Mouse (Mus musculus) megakaryocyte, embryonic 14.5 days (primary cell): ENCODE data around the gene Itgb5. TPM values are rescaled to one million over a fixed set of nuclear protein-coding genes. Genes with fewer than 3 reads are reported as not detected.

ENCODE experiments used
- H3K27me3 ChIP-seq: replicated peaks from 2 replicates; pipeline ENCODE3; 2012; ENCODE audit warnings: inconsistent platforms
- H3K36me3 ChIP-seq: replicated peaks from 2 replicates; pipeline ENCODE3; 2012; ENCODE audit warnings: low read length, inconsistent platforms, mixed read lengths
- H3K4me1 ChIP-seq: 2 replicates; pipeline ENCODE4 v1.6.1; 2012; ENCODE audit warnings: inconsistent platforms
- H3K4me3 ChIP-seq: replicated peaks from 2 replicates; pipeline ENCODE3; 2012; ENCODE audit warnings: moderate library complexity, mild to moderate bottlenecking, inconsistent platforms
- H3K9me3 ChIP-seq: 2 replicates; pipeline ENCODE4 v1.6.1; 2012; ENCODE audit warnings: inconsistent platforms
- FLI1 ChIP-seq: IDR thresholded peaks from 2 replicates; pipeline ENCODE4 v1.6.1; 2012; ENCODE audit warnings: low read length, inconsistent platforms, mixed read lengths
- GATA1 ChIP-seq: IDR thresholded peaks from 3 replicates; pipeline ENCODE4 v1.6.1; 2012; ENCODE audit warnings: mixed read lengths, low read length, inconsistent platforms, borderline replicate concordance
- polyA plus RNA-seq: library from polyadenylated mRNA; stranded (reverse); fragments of >175 nt; gene quantifications from 2 replicates; pipeline ENCODE4 v1.2.3, GENCODE M21; 2012; ENCODE audit warnings: low replicate concordance; ENCODE audit not compliant: insufficient read depth

The Itgb5 gene
- polyA plus RNA-seq, 1 experiment, result 13.0 TPM

DNA sequence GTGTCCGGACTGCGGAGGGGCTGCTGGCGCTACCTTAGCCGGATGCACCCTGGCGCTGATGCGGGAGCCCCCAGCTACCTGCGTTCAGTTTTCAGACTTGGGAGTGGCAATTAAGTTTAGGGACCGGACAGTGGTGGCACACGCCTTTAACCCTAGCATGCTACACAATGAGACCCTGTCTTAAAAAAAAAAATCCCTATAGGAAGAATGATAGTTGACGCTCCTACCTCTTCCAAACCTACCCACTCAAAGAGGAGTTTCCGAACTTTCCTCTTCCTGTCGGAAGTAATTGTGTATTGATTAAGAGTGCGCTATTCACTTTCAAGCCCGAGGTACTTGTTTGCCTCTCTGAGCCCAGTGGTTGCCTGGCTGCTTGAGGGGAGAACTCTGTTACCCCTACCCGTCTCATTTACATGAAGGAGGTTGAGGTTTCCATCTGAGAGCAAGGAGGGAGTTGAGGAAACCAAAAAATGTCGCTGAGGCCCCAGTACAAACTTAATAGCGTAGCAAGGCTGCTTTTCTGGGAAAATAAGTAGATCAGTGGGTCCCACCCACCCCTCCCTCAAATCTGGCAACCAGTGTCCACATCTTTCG, 1.1 kb downstream of the Itgb5 start:
- Histone ChIP-seq H3K27me3 (peaks cover 82% of the 10 kb centered on the region), H3K4me1 (peaks cover 48% of the 10 kb centered on the region), H3K9me3 (no peaks in the 10 kb centered on the region), H3K36me3 (no peaks in the 10 kb centered on the region), H3K4me3 (peak overlapping the region; percentile 92)
- TF ChIP-seq FLI1 (no peak), GATA1 (no peak)

DNA sequence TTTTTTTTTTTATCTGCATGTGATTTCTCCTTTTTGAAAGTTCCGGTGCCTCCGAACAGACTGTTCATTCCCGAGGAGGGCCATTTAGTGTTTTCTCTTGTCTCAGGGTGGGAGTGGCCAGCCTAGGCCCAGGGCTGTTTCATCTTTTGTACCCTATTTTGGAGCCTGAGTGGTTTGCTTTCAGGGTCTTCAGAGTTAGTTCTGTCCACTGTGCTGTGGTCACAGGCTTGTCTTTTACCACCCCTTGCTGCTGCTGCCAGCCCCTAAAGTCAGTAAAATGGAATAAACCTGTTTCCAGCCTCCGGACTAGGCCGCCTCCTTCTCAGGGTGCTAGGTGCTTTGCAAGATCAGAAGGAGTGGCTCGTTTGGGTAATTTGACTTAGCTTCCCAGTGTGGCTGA, 2.6 kb downstream of the Itgb5 start:
- H3K36me3 ChIP-seq, result no peaks in the 10 kb centered on the region
- no peak for TF ChIP-seq GATA1
- TF ChIP-seq FLI1, result no peak
- H3K9me3 ChIP-seq, result no peaks in the 10 kb centered on the region
- H3K4me3 ChIP-seq, result no peak overlapping the region
- peaks cover 52% of the 10 kb centered on the region for H3K4me1 ChIP-seq
- H3K27me3 ChIP-seq, result peaks cover 87% of the 10 kb centered on the region

DNA sequence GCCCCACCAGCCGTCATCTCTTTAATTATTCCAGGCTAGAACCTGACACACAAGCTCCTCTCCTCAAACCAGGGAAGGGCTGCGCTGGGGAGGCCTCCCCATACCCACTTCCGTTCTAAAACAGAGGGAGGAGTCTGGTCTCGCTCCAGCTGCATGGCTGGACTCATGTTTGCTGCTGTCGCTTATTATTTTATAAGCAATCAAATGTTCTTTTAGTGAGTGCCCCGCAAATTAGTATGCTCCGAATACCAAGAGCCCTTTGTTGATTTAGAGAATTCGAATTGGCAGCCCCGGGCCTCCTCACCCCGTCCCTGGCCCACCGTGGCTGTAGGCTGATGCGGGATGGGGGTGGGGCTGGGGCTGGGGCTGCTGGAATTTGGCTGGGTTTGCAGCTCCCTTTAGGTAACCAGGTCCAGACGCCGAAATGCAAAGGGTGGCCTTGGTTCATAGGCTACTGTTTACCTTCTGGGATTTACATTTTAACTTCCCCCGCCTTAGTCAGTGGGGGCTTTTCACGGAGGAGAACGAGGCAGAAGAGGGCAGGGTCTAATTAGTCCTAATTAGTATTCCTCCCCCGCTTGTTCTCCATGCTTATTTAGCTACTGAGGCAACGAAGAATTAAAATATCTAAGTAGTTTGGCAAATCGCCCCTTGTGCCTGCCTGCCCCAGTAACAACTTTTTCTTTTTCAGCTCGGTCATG, 3.4 kb downstream of the Itgb5 start:
- no peak for TF ChIP-seq GATA1
- TF ChIP-seq FLI1, result no peak
- peaks cover 56% of the 10 kb centered on the region for H3K4me1 ChIP-seq
- peaks cover 86% of the 10 kb centered on the region for H3K27me3 ChIP-seq
- no peaks in the 10 kb centered on the region for H3K9me3 ChIP-seq
- H3K4me3 ChIP-seq, result peak overlapping the region; percentile 78
- H3K36me3 ChIP-seq, result no peaks in the 10 kb centered on the region

DNA sequence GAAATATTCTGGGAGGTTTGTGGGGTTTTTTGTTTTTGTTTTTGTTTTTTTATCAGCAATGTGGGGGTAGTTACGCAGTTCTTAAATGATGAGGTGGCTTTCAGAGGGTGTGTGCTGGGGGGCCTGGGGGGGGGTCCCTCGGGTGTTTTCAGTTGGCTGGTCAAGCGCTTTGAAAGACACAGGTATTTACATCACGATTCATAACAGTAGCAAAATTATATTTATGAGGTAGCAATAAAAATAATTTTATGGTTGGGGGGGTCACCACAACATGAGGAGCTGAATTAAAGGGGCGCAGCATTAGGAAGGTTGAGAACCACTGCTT, 3.9 kb downstream of the Itgb5 start:
- peak overlapping the region; percentile 83 for H3K4me3 ChIP-seq
- peaks cover 86% of the 10 kb centered on the region for H3K27me3 ChIP-seq

DNA sequence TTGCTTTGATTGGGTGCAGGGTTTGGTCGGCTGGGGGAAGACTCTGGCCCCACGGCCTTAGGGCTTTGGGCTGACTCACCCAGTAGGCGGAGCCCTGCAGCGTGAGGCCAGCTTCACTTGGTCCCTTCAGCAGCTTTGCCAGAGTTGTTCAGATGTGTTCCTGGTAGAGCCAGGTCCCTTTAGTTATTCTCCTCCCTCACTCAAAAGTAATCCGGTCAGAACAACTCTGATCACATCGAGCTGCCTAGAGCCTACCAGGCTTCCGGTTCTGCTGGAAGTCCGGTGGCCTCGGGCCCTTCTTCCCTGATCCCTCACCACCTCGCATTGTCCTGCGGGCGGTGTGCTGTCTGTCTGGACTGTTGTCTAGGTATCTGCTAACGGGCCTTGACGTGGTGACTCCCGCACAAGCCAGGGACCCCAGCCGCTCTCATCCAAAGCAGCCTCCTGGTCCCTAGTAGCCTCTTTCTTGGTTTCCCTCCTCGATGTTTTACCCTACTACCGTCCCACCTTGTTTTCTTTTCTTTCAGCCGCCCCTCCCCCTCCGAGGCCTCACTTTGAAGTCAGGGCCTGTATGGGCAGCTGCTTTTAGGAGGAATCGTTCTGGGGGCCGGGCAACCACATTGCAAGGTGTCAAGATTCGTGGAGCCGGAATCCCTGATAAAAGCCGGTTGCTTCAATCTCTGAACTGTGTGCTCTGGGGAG, 4.5 kb downstream of the Itgb5 start:
- Histone ChIP-seq H3K4me1 (peaks cover 55% of the 10 kb centered on the region), H3K9me3 (peaks cover 4% of the 10 kb centered on the region; the same call in 1 of the 2 replicates), H3K4me3 (peak overlapping the region; percentile 83), H3K27me3 (peaks cover 86% of the 10 kb centered on the region), H3K36me3 (no peaks in the 10 kb centered on the region)
- TF ChIP-seq GATA1 (no peak), FLI1 (no peak)

More for the DNA sequence above, 3.9 kb downstream of the Itgb5 start:
- Histone ChIP-seq H3K4me1 (peaks cover 56% of the 10 kb centered on the region), H3K9me3 (peaks cover 4% of the 10 kb centered on the region; the same call in 1 of the 2 replicates), H3K36me3 (no peaks in the 10 kb centered on the region)
- TF ChIP-seq FLI1 (no peak), GATA1 (no peak)

DNA sequence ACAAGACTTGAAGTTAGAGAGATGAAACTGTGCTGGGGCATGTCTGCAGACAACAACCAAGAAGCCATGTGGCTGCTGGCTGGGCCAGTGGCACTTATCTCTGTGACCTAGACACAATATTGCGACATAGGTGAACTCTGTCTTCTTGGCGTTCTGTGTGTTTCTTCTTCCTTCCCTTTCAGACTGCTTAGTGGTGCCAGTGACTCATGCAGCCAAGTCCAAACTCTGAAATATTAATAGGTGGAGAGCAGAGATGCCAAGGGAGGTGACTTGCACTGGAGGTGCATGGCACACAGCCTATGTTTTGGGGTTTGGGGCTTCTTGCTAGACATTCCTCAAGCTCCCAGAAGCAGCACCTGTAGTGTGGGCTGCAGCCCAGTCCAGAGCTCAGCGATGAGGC, 7.2 kb downstream of the Itgb5 start:
- TF ChIP-seq GATA1, result no peak
- Histone ChIP-seq H3K27me3 (peaks cover 86% of the 10 kb centered on the region), H3K4me3 (no peak overlapping the region), H3K9me3 (peaks cover 4% of the 10 kb centered on the region; the same call in 1 of the 2 replicates), H3K36me3 (no peaks in the 10 kb centered on the region), H3K4me1 (peaks cover 50% of the 10 kb centered on the region)

DNA sequence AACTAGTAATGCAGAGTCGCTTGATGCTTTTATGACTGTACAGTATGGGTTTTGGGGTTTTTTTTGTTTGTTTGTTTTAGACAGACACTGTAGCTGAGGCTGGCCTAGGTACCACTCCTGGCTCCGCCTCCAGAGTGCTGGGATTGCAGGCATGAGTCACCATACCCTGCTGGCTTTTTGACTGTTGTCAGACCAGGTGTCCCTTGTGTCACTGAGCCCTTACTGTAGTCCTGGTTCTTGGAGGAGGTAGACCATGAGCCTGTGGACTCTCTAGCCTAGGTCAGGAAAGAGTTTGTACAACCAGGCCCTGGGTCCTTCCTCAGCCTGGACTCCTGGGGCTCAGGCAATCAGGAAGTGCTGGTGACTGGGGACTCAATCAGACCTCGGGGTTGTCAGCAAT, 7.7 kb downstream of the Itgb5 start:
- Histone ChIP-seq H3K4me3 (no peak overlapping the region), H3K4me1 (peaks cover 49% of the 10 kb centered on the region)
- TF ChIP-seq FLI1, result no peak
- no peak for TF ChIP-seq GATA1

DNA sequence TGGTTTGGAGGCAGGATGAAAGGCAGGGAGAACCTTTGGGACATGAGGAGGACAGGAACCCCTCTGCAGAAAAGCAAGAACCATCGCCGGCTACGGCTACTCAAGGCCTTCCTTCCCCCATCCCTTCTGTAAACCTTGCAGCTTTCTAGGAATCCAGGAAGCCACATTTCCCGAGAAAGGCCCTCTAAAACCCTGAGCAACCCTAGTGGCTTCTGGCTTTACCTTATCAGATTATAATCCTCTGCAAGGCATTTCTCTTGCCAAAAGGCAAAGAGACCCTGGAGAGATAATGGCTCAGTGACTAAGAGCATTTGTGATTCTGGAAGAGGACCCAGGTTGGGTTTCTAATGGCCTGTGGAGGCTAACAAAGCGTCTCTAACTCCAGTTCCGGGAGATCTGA, 11.2 kb downstream of the Itgb5 start:
- H3K27me3 ChIP-seq, result peaks cover 79% of the 10 kb centered on the region
- peaks cover 22% of the 10 kb centered on the region for H3K4me1 ChIP-seq
- H3K9me3 ChIP-seq, result peaks cover 11% of the 10 kb centered on the region
- TF ChIP-seq FLI1, result no peak
- no peak for TF ChIP-seq GATA1
- H3K4me3 ChIP-seq, result peak overlapping the region; percentile 42
- H3K36me3 ChIP-seq, result no peaks in the 10 kb centered on the region

More for the DNA sequence above, 7.7 kb downstream of the Itgb5 start:
- no peaks in the 10 kb centered on the region for H3K36me3 ChIP-seq
- peaks cover 4% of the 10 kb centered on the region; the same call in 1 of the 2 replicates for H3K9me3 ChIP-seq
- peaks cover 86% of the 10 kb centered on the region for H3K27me3 ChIP-seq

DNA sequence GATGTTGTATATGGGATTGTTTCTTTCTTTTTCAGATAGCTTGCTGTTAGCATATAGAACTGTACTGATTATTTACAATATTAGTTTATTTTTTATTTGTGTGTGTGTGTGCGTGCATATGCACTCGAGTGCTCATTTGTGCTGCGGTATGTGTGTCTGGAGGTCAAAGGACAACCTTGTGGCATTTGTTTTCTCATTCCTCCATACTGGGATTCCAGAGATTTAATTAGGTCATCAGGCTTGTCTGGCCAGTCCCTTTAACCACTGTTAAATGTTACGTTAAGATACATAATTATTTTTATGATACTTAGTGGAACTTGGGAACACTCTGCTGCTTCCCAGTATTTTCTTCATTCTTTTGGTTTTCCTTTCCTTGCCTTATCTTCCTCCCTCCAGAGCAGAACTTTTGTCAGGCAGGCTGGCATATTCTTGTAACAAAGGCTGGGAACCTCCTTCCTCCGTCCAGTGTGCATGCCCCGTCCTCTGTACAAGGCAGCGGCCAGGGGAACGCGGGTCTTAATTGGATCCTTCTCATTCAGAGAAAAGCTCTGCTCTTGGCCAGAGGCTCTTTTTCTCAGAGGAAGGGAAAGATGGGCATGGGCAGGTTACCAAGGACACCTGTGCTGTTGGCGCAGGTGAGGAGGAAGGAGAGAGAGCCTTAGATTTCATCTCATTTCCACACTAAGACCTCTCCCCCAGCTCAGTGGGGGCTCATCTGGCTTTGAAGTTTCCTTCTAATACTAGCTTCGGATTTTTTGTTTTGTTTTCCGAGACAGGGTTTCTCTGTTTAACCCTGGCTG, 12.8 kb downstream of the Itgb5 start:
- Histone ChIP-seq H3K36me3 (no peaks in the 10 kb centered on the region), H3K4me1 (peaks cover 16% of the 10 kb centered on the region), H3K9me3 (peaks cover 14% of the 10 kb centered on the region), H3K4me3 (no peak overlapping the region), H3K27me3 (peaks cover 72% of the 10 kb centered on the region)
- TF ChIP-seq FLI1 (no peak), GATA1 (no peak)
